Mouse (Mus musculus) ovary, postnatal 36 days (tissue): ENCODE results near the gene Ccdc162.
A peak's percentile ranks its signal among the peaks of the same experiment; 100 is the strongest.

Experiments
- DNase-seq: peaks from one replicate; pipeline ENCODE4 v3.0.0; 2022; ENCODE audit warnings: low spot score, mixed read lengths

Gene Ccdc162

DNA sequence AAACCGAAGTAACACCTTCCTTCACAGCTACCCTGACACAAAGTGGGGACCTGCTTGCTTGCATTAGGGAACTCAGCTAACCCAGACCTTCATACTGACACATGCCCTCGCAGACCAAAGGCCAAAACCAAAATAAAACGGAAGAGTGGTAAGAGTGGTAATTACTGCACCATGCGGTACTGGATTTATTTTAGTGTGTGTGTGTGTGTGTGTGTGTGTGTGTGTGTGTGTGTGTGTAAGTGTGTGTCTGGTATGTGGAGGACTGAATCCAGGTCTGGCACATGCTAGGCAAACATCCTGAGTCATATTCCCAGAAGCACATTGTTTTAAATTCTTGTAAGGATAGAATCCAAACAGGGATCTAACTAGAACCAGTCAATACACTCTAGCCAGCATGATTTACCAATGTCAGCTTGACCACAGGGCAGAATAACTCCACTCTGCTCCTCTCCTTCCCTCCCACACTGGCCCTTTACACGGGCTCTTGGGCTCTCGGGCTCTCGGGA, 140.1 kb downstream of the Ccdc162 start:
- no peak for DNase-seq

DNA sequence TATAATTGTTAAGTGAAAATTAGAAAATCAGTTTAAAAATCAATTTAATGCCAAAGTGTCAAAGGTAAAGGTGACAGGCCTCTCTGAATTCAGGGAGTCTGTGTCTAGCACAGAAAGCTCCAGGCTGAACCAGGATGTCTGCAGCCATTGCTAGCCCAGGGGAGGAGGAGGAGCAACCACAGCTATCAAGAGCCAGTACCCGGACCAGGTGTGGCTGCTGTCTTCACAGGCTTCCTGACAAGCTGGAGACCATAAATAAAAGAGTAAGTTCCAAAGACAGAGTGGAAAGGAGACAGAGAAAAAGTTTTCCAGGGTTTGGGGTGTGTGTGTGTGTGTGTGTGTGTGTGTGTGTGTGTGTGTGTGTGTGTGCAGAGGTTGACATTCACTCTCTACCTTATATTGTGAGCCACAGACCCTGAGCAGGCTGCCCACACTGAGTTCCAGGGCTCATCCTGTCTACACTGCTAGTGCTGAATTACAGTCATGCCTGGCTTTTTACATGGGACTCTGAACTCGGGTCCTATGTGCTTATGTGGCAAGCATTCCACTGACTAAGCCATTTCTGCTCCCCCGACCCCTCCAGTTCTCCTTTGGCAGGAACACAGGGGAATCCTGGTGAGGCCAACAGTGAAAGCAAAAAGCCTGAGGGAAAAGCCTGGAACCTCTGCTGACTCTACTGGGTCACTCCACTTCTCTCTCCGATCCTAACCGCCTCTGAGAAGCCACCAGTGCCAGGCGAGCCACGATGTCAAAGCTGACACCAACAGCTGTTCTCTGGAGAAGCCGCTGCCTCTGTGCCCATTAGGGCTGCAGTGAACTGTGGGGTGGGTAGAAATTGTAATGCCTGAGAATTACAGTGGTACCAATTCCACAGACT, 140.7 kb downstream of the Ccdc162 start:
- no peak for DNase-seq

DNA sequence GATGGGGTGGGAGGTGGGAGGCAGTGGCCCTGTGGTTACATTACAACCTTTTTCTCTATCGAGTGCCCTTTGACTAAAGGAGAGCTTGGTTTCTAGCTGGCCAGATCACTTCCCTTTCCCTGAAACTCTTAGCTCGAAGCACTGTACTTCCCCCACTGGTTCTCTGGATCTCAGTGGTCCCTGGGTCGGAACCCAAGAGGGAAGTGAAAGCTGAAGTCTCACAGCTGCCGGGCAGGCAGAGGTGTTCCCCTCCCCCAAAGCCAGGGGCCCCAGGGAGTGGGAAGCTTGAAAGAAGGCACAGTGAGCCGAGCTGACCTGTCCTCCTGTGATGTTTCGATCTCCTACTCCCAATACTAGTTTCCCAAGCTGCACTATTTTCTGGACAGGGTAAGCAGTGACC, 143.2 kb downstream of the Ccdc162 start:
- DNase-seq = no peak

DNA sequence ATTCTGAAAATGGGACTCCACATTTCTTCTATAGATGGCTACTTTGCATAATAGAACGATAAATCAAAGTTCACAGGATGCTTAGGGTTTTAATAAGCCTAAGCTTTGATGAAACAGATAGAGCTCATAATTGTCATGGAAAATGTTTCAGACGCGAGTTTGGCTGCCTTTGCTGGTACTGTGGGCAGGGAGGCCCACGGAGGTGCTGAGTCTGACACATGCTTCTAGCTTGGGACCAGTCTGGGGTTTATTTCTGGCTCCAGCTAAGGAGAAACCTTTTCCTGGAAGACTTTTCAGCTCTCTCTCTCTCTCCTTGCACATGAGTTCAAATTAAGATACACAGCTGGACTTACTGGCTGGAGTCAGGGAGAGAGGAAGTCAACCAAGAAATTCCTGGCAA, 144.2 kb downstream of the Ccdc162 start:
- DNase-seq = no peak

DNA sequence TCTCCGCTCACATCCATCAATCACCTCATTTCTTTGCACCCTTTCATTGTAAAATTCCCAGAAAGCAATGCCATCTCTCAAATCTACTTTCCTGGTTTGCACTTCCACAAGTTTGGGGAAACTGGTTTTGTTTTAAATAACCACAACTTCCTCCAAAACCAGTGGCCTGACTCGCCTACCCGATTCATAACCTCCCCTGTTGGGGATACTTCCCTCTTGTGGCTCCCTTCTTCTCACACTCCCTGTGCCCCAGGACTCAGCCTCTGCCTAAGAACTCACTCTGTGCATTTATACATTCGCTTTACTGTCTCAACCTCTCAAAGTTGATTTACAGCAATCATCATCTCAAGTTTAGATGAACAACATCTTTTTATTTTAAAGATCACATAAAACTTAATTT, 145.4 kb downstream of the Ccdc162 start:
- no peak for DNase-seq

DNA sequence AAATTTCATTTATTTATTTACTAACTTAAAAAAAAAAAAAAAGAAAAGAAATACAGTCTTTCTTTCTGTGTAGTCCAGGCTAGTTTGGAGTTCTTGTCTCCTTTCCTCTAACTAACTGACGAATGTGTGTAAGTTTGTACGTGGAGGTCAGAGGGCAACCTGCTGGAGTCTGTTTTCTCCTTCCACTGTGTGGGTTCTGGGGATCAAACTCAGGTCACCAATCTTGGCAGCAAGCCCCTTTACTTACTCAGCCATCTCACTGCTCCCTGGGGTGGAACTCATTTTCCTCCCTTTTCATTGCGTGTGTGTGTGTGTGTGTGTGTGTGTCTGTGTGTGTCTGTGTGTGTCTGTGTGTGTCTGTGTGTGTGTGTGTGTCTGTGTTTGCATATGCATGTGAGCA, 148.1 kb downstream of the Ccdc162 start:
- no peak for DNase-seq

DNA sequence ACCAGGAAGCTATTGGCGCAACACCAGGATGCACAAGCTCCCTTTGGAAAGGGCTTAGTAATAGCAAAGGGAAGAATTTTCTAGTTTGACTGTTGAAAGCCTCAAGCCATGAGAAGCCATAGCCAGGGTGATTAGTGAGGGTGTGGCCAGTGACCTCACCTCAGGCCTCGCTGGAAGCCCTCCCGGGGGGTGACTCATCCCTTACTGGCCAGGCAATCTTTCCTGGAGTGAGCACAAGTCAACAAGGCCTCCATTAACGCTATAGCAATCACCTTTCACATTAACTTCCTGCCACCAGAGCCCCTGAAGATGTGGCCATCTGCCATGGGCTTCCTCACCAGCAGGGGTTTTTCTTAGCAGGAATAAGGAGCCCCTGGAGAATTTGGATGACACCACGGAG, 151.3 kb downstream of the Ccdc162 start:
- peak; percentile 25 for DNase-seq

DNA sequence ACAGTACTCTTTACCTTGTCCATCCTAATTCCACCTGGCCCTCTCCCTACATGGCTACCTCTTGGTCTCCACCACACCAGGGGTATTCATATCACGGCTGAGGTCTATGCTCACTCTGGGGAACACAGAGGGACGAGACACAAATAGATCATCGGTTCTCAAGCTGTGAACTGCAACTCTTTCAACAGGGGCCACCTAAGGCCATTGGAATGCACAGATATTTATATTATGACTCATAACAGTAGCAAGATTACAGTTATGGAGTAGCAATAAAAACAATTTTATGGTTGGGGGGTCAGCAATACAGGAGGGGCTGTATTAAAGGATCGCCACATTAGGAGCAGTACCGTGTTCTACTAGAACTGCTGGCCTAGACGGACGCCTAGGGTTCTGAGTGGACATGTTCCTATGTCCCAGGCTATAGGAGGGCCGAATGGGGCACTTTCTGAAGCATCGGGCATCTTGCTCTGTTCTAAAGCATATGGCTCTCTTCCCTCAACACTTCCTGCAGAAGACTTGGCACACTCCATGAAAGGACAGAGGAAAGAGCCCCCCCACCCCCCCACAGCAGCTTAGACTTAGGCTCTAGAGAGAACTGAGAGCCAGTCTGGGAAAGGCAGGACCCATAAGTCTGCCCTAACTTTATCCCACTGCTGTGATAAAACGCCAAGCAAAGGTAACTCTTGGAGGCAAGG, 154.6 kb downstream of the Ccdc162 start:
- no peak for DNase-seq

DNA sequence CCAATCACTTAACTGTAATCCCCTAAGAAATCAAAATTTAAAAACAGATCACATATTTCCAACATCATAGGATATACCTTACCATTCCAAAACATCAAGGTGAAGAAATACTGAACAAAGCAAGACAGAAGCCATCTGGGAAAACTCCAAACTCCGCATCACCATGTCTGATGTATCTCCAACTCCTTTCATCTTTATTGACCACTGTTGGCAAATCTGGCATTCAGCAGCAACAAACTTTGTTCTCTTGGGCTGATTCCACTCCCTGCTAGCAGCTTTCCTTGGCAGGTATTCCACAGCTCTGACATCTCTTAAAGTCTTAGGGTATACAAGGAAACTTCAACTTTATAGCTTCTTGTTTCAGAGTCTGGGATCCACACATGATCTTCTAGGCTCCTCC, 158.0 kb downstream of the Ccdc162 start:
- no peak for DNase-seq

DNA sequence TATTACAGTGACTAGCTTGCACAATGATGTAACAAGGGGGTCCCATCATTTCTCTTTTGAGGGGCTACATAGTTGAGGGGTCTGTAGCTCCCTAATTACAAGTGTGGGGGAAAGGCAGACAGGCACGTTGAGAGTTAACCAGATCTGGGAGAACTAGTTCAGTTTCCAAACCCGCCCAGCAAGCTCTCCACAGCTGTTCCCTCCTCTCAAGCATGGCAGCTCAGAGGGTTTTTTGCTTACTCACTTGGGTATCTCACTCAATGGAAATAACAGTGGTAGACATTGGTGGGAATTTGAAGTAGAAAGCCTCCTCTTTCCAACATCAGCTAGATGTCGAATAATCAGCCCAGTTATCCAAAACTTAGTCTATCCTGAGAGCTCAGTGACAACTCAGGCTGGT, 161.4 kb downstream of the Ccdc162 start:
- no peak for DNase-seq

DNA sequence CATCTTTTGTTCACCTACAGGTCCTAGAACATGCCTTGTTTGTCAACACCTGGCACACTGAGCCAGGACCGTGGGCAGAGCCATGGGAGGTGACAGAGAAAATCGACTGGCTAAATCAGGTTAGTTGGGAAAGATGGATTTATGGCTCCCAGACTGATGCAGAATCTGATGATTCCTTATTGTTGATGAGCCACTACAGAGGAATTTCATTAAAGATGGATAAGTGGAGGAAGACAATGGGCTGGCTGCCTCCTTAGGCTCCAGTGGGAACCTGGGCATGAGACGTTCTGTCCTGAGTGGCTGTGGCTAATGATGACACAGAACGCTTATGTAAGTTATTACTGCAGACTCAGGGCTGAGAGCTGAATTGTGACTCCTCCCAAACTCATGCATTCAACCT, 162.7 kb downstream of the Ccdc162 start:
- no peak for DNase-seq

DNA sequence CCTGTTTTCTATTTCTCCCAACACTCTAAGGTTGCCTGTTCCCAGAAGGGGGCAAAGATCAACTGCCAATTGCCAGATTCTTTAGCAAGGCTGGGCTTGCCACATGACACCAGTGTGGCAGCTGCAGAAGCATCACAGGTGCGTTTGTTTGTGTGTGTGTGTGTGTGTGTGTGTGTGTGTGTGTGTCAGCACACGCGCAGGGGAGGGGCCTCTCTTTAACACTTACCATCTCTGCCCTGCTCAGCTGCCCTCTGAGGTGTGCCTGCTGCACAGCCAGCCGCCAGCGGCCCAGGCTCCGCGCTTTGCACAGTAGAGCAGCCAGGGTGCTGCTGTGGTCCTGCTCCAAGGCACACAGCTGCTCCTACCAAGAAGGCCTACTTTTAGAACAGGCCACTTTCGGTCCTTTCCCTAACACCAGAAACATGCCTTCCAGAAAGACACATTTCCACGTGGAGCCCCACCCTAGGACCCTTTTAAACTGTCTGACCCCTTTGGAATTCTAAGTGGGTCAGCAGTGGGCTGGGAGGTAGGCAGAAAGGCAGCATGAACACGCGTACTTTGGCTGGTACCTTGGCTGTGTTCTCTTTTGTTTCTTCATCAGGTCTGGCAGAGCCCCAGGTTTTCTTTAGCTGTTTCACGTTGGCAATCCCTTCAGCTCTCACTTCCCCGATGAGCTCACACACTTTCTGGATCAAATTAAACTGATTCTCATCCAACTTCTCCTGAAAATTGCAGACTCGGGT, 163.4 kb downstream of the Ccdc162 start:
- DNase-seq = no peak

DNA sequence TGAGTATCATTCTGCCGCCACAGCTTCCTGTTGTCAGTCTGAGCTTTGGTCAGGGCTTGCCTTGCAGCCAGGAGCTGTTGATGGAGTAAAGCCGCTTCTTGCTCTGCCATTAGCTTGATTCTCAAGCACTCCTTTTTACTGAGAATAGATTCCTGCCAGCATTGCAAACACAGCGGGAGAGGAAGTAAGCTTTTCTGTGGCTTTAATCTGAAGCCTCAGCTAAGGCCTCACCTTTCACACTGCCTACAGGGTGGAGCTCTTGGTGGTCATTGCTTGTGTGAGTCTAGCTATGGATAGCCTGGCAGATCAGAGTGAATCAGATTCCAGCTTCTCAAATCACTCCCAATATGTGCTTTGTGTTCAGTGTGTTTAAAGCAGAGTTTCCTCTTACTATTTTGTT, 164.1 kb downstream of the Ccdc162 start:
- DNase-seq = no peak

DNA sequence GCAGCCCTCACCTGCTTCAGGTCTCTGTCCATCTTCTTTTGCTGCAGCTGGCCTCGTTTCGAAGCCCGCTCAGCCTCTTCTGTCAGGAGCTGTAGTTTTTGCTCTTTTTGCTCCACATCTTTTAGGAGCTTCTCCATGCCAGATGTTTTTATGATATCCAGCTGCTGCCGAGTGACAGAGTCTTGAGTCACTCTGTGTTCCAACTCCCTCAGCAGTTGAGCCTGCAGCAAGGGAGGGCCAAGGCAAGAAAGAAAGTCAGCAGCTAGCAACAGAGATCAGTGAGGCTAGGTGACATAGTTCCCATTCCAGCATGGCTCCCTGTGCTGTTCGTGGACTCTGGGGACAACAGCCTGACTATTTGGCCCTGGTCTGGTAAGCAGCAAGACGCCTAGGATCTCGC, 165.7 kb downstream of the Ccdc162 start:
- DNase-seq = no peak

DNA sequence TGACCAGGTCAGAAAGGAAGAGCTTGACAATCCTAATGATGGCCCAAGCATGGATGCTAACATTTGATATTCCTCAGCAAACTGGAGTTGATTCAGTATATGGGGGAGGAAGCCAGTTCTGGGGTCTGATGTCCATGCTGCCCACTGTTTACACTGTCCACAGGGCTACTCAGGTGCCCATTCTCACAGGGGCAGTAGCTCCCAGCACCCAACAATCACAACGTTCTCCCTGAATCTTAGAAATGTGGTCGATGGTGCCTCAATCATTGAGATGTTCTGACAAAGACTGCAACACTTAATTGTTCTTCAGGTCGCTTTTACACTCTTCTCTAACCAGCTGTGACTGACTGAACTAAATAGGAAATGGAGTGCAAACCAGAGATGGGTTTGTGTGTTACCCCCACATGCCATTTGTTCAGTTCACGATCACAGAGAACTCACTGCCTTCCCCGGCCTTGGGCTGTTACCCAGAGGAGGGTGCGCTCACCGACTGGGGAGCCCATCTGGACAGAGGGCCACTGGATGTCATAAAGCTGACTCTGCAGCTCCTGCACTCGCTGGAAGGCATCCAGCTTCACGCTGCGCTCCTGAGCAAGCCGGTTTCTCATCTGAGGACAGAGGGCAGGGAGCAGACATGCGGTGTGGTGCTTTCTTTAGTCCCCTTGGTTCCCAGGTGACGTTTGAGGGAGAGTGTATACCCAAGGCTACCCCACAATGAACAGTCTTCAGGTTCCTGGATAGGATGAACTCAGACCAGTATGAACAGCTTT, 169.9 kb downstream of the Ccdc162 start:
- DNase-seq = no peak

DNA sequence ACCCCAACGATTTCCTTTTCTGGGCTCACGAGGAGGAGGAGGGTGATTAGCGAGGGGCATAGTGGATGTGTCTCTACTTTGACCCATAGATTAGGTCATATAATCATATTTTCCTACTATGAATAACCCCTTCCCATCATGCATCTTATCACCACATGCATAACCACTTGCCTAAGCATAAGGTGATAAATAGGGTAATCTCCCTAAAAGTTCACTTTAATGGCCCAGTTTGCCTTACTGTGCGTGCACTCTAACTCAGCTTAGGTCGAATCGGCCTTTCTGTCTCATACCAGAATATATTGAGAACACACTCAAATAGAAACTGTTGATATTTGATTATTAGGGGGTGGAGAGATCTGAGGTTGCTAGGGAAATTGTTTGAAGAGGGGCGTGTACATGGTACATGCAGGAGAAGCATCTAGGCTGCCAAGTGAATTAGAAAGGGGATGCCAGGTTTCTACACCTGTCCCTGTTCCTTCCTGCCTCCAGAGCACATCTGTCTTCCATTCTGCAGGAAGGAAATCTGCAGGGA, 171.1 kb downstream of the Ccdc162 start:
- no peak for DNase-seq

DNA sequence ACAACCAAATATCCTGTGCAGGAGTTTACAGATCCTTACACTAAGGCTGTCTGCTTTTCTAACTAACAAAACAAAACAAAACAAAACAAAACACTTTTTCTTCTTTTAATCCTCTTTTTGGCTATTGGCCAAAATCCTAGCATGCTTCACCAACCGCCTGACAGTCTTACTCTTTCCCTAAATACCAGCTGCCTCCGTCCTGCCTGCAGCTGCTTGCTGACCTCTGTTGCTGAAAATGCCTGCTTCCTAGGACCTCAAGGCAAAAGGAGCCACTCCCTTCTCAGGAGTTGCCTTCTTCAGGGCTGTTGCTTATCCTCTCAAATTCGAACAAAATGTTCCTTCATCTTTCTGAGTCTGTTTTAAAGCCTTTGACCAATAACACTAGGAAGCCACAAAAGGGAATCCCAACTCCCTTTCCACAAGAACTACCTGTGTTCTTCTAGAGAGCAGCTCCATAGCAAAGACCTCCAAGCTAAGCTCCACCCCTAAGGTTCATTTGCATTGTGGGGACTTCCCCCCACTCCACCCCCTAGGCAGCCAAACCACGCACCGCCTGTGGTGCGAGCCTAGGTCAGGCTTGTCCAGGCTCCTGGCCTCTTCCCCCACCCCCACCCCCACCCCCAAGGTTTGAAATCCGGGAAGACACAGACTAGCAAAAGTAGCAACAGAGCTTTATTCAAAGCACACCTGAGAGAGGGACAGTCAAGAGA, 171.8 kb downstream of the Ccdc162 start:
- no peak for DNase-seq

DNA sequence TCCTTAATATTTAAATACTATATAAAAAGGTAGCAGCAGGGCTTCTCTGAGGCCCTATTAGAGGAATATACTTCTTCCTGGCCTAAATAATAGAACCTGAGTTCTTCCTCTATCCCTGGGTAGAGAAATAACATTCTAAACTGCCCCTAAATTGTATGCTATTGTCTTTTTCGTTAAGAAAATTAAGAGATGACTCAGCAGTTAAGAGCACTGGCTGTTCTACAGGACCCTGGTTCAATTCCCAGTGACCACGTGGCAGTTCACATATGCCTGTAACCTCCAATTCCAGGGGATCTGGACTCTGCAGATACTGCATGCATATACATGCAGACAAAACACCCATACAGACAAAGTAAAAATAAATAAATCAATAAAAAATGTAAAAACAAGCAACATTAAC, 172.6 kb downstream of the Ccdc162 start:
- no peak for DNase-seq

DNA sequence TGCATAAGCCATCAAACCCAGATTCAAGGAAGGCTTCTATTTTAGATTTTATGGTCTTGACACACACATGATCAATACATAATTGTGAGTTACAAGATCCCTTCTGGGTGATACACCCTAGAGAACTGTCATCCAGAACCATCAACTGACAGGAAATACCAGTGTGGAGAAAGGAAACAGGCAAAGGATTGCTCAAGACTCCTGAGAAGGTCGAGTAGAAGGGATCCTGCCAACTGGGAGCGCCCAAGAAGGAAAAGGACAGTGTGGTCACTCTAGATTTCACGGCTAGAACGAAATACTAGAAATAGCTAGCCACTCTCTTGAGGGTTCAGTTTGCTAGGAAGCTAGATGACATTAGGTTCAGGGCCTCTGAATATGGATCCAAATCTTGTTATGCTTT, 173.0 kb downstream of the Ccdc162 start:
- no peak for DNase-seq

DNA sequence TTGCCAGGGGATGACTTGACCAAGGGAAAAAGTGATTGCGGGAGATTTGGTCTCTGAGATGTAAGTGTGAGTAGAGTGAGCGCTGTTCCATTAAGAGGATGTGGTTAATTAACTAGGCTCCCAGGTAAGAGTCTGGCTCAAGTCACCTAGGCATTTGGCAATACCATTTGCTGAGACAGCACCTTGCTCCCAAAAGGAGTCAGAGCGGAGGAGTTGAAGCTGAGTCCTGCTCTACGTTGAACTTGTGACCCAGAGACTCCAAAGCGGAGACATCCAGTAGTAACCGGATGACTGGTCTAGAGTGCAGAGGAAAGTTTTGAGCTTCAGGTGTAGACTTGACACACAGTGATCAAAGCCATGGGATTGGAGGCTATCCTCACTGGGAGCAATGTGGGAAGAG, 174.4 kb downstream of the Ccdc162 start:
- no peak for DNase-seq

DNA sequence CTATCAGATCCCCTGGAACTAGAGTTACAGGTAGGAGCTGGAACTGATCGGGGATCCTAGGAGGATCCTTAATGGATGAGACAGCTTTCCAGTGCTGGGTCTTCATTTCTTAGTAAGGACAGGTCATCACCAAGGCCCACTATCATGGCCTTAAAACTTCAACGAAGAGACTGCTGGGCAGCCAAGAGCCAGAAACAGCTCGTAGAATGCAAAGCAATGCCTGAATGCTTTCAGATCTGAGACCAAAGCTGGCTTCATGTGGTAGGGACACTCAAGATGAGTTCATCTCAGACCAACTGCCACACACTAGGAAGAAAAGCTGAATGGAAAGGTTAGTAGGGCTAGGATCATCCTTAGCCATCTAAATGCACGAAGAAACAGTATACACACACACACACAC, 177.4 kb downstream of the Ccdc162 start:
- DNase-seq = no peak
